Mouse (Mus musculus) G1E (cell line): ENCODE results near the gene Olfr1080.

ENCODE experiments used
- CTCF ChIP-seq: IDR thresholded peaks from 2 replicates; pipeline ENCODE4 v1.5.1; 2012; ENCODE audit warnings: low read depth, low read length, inconsistent platforms, mixed read lengths
- TAL1 ChIP-seq: conservative IDR thresholded peaks from 2 replicates; pipeline ENCODE4 v1.6.1; 2012; ENCODE audit warnings: low read depth, low read length, inconsistent platforms, mixed read lengths

GRCm38 (mm10) chr2:86542380-86542779, 15.7 kb downstream of the Olfr1080 start, which contains the start of gene Olfr1079:
- TF ChIP-seq TAL1 (no peak), CTCF (no peak)
